Mouse (Mus musculus): ENCODE results near the gene Aqp9.
"Not testable (repeated sequence)": the region's sequence is repeated elsewhere in the genome, so short reads cannot be mapped to it uniquely, and the experiment has no call there.

The Aqp9 gene

DNA sequence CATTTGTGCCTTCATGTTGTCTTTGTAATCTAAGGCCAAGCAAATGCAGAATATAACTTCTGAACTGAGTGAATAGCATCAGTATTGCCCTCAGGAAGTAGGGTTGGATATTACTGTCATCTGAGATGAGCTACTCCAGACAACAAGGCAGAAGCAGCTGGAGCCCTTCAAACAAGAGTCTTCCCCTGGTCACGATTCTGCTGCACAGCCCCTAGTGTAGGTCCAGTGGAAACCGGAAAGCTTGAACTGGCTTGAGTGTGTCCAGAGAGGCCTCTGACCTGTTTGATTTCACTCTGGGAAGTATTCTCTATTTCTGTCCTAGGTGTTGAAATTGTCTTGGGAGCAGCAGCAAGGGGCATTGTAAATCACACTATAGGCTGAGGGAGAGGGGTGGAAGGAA lies 29.5 kb downstream of the Aqp9 start:
- no peak for DNase-seq (ENCODE audit: low read depth, low spot score)

- no peak for DNase-seq (ENCODE audit: low read depth, low spot score)
These were observed 31.1 kb downstream of the Aqp9 start for GRCm38 (mm10) chr9:71137267-71137945.

- no peak for DNase-seq (ENCODE audit: low read depth, low spot score)
These were observed 33.4 kb downstream of the Aqp9 start for GRCm38 (mm10) chr9:71135073-71135472.

DNA sequence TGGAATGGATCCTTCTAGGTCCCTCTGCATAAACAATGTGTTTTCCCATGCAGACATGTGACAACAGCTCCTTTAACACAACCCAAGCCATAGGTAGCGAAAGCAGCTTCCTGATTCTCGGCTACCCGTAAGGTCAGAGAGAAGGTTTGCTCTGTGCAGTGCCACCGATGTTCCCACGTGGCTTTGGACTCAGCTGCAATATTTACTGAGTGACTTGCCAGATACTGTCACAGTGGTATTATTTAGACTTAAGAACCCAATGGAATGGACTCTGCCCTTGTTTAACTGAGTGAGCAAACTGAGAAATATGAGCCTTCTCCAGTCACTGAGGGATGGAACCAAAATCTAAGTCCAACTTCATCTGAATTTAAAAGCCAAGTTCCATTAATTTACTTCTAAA lies 35.3 kb downstream of the Aqp9 start:
- DNase-seq (ENCODE audit: low read depth, low spot score), result no peak

- DNase-seq (ENCODE audit: low read depth, low spot score), result no peak
These were observed 36.7 kb downstream of the Aqp9 start for GRCm38 (mm10) chr9:71131822-71132221.

DNA sequence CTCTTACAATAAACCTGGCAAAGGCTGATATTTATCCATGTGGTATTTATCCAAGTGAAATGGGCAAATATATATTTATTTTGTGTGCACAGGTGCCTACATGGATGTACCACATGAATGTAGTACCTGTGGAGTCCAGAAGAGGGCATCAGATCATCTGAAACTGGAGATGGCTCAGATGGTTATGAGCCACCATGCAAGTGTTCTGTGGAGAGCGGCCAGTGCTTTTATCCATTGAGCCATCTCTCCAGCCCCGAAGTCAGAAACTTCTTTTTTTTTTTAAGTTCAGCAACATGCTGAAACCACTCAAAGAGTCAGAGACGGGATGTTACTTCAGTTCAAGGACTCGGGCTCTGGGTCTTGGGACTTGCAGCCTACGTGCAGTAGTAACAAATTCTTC lies 39.6 kb downstream of the Aqp9 start:
- DNase-seq (ENCODE audit: low read depth, low spot score), result peak; percentile 47

DNA sequence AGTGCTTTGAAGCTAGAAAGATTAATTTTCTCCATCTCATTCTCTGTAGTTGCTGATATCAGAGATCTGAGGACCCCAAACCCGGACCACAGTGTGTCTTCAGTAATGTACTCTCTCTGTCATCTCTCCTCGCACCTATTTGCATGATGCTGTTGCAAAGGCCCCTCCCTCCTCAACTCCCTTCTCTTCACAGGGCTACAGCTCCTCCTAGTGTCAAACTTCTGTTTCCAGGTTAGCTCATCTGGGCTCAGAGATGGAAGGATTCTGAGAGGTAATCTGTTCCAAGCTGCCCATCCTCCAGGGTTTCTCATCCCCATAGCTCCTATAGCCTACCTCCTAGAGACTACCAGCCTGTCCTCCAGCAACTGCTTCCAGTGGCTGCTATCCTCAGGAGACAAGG lies 42.3 kb downstream of the Aqp9 start:
- DNase-seq (ENCODE audit: low read depth, low spot score), result peak; percentile 11

- DNase-seq (ENCODE audit: low read depth, low spot score), result not testable (repeated sequence)
These were observed 45.4 kb downstream of the Aqp9 start for GRCm38 (mm10) chr9:71123095-71123494.

GRCm38 (mm10) chr9:71120924-71121323 lies 47.6 kb downstream of the Aqp9 start:
- no peak for DNase-seq (ENCODE audit: low read depth, low spot score)

DNA sequence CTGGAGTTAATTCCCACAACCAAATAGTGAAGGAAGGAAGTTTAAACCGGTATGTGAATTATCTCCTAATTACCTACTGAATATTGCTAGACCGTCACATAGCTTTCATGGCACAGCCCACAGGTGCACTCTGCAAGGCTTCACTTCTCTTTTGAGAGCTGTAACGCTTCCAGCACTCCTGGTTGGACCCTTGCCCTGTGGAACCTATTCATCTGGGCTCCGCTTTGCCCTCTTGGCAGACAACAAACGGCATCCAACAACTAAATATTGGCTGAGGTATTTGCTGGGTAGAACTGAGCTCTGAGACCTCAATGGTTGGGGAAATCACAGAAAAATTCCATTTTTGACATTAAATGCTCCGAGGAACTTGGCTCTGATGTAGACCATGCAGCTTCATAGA lies 55.3 kb downstream of the Aqp9 start:
- DNase-seq (ENCODE audit: low read depth, low spot score), result no peak

DNA sequence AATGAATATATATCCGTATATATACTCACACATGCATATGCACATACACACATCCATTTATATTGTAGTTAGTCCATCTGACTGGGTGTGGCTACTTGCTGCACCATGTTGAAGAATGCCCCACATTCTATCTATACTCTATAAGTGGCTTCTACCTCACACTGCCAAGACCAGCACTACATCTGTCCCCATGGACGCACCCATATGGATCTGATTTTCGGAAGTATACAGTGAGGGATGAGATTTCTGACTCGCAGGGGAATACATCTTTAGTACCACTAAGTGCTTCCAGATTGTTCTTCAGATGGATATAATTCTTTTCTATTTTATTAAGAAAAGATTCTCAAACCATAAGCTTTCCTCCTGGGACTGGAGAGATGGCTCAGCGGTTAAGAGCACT lies 65.0 kb downstream of the Aqp9 start:
- no peak for DNase-seq (ENCODE audit: low read depth, low spot score)

DNA sequence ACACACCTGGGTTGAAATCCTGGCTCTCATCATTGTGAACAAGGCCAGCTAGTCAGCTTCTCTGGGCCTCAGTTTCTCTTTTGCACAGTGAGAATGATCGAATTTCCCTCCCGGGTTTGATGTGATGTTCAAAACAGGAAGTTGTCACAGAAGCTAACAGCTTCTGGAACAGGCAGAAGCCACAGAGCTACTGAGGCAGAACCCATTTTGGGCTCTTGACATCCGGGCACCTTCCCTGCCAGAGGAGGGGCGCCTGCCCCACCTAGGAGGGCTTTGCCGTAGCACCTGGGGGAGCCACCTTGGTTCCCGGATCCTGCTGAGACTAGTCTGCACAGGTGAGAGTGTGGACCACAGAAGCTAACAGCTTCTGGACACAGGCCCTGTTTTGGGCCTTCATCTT lies 74.4 kb downstream of the Aqp9 start:
- DNase-seq (ENCODE audit: low read depth, low spot score), result no peak

- DNase-seq (ENCODE audit: low read depth, low spot score), result no peak
These were observed 76.4 kb downstream of the Aqp9 start for GRCm38 (mm10) chr9:71092038-71092437.

GRCm38 (mm10) chr9:71079201-71079600 lies 89.3 kb downstream of the Aqp9 start:
- DNase-seq (ENCODE audit: low read depth, low spot score), result no peak

- DNase-seq (ENCODE audit: low read depth, low spot score), result no peak
These were observed 91.1 kb downstream of the Aqp9 start for GRCm38 (mm10) chr9:71077251-71077825.

- DNase-seq (ENCODE audit: low read depth, low spot score), result no peak
These were observed 92.3 kb downstream of the Aqp9 start for GRCm38 (mm10) chr9:71076201-71076648.

DNA sequence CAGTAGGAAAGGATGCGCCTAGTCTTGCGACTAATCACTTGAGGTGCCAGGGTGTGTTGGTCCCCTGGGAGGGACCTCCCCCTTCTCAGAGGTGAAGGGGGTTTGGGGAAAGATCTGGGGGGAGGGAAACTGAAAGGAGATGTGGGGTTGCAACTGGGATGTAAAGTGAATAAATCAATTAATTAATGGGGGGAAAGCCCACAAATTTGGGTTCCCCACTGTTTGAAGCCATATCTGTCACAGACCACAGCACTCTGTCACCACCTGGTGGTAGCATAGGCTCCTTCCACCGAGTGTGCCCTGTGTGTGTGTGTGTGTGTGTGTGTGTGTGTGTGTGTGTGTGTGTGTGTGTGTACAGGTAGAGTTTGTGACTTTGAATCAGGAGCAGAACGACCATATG lies 94.7 kb downstream of the Aqp9 start:
- DNase-seq (ENCODE audit: low read depth, low spot score), result no peak

DNA sequence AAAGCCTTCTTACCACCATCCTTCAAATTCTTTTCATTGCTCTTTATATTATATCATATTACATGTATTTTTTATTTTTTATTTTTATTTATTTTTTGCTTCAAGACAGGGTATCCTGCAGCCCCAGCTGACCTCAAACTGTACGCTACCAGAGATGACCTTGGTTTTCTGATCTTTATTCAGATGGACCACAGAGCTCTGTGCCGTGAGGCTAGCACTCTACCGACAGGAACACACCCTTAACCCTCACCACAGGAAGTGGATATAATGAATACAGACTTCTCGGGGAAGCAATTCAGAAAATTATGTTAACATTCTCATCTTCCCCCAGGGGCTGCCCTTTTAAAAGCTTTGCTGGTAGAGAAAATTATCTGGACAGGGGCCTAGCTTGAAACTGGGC lies 95.4 kb downstream of the Aqp9 start:
- DNase-seq (ENCODE audit: low read depth, low spot score), result no peak

DNA sequence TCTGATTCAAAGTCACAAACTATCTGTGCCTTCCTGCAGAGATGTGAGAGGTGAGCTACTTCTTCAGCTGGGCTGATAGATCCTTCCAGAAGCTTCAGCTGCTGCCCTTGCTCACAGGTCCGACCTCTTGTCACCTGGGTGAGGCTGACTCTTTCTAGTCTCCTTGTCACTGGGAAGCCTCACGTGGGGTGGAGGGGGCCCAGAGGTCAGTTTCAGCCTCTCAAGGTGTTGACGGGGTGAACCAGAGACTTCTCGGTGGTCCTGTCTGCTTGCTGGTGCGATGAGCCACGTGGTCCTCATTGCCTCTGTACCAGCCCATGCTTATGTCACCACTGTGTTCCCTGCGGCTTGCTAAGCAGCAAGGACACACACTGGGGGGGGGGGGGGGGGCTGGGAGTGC lies 96.0 kb downstream of the Aqp9 start:
- DNase-seq (ENCODE audit: low read depth, low spot score), result no peak

DNA sequence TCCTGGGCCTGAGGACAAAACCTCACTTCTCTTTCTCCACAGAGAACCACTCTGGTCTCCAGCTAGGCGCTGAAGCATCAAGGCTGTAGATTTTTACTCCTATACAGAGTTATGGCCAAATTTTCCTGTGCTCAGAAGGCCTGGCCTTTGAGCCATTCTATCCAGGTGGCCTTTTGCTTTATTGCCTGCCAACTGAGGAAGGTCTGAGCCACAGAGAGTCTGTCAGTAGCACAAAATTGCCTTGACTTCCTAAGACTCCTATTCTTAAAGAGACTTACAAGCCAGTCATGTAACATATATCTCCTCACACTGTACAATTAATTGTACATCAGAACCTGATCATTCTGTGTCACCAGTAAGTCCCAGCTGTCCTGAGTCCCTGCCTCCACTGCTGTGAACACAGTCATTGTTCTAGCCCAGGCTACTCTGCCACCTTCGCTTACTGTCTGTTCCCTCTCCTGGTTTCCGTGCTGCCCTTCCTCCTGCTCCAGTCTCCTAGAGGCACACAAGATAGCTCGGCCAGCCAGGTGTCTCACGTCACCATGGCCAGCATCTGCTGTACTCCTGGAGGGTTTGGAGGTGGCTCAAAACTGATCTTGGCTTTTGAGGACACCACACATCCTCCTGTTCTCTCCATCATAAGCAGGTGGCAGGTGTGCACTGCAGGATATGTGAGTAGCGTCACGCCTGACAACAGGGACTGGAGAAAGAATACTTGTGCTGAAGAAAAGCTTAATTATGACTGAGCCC lies 96.7 kb downstream of the Aqp9 start:
- DNase-seq (ENCODE audit: low read depth, low spot score), result no peak

DNA sequence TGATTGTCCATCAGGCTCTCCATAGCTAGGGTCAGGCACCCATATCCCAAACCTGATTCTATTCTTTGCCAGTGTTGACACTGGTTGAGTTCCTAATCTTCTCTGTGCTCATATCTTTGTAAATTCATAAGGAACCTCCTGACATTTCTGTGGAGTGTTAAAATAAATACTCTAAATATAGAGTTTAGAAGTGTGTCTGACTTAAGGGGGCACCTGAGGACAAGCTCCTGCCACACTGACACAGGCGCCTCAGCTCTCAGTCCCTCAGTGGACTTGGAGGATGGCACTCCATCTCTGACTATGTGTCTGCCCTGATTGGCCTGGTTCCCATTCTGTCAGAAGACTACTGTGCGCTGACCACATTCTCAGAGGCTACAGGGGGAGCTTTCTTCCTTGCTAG lies 97.9 kb downstream of the Aqp9 start:
- no peak for DNase-seq (ENCODE audit: low read depth, low spot score)

DNA sequence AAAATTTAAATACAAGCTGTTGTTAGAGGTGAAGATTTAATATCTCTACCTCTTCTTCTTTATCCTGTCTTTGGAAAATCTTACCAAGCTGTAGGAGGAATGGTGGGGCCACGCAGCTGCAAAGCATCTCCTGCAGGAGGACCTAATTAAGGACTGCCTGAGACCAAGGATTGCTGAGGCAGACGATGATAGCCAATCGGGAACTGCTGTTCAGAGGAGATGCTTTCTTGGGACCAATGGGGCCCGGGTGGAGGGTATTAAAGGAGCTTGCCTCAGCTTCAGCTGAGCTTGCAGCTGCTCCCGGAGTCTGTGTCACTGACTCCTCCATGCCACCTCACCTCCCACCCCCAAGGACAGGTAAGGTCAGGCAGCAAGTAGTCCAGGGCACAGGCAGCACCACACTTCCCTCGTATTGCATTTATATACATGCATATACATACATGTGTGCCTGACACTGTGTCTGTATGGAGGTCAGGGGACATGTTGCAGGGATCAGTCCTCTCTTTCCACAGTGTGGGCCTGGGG lies 99.6 kb downstream of the Aqp9 start:
- no peak for DNase-seq (ENCODE audit: low read depth, low spot score)

- DNase-seq (ENCODE audit: low read depth, low spot score), result no peak
These were observed 101.3 kb downstream of the Aqp9 start for GRCm38 (mm10) chr9:71067156-71067555.
